Mouse (Mus musculus): ENCODE measurements around the gene Atad5. TPM values are rescaled to one million over a fixed set of nuclear protein-coding genes. Genes with fewer than 3 reads are reported as not detected.

The Atad5 gene
- total and polyA plus RNA-seq, 3 experiments, result 17.1 to 66.9 (median 22.6) TPM

DNA sequence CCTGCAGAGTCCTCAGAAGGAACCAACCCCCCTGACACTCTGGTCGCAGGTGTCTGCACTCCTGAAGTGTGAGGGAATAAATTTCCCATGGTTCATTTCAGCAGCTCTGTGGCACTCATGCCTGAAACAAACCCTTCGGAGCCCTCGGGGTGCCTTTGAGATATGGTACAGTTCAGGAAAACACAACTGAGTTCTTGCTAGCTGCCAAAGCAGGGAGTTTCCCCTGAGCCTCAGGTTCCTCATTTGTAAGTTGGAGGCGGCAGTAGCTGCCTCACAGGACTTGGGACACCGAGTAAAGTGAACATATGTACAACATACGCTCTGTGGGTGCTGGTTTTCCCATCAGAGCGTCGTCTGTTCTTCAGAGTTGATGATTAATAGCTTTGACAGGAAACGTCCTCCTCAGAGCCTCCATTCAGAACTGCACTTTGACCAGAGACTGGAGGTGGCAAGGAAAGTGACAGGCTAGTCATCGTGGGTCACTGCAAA, 56.6 kb downstream of the Atad5 start (continued):
- TF ChIP-seq USF1 (IDR thresholded peaks at IDR 0.05; ENCODE audit: low read depth, low read length) (no peak), MYB (IDR thresholded peaks at IDR 0.05; ENCODE audit: low read depth, low read length) (no peak), E2F4 (IDR thresholded peaks at IDR 0.05; ENCODE audit: borderline replicate concordance, low read depth, low read length) (no peak; the same call in 1 of the 2 replicates), POLR2AphosphoS5 (IDR thresholded peaks at IDR 0.05; ENCODE audit: borderline replicate concordance, low read depth, low read length) (no peak), ZC3H11A (IDR thresholded peaks at IDR 0.05; ENCODE audit: low read depth, low read length) (no peak), BHLHE40 (IDR thresholded peaks at IDR 0.05; ENCODE audit: borderline replicate concordance, low read depth, low read length) (no peak), ZKSCAN1 (IDR thresholded peaks at IDR 0.05; ENCODE audit: low read depth, low read length) (no peak), RAD21 (IDR thresholded peaks at IDR 0.05; ENCODE audit: low read depth, low read length) (no peak), GABPA (IDR thresholded peaks at IDR 0.05; ENCODE audit: low read depth, low read length) (no peak), ZNF384 (IDR thresholded peaks at IDR 0.05; ENCODE audit: low read depth, low read length) (no peak; the same call in 1 of the 2 replicates), USF2 (IDR thresholded peaks at IDR 0.05; ENCODE audit: borderline replicate concordance in 1 of 2, insufficient read depth in 1 of 2, low read depth in 1 of 2, low read length in 2 of 2) (no peak)

DNA sequence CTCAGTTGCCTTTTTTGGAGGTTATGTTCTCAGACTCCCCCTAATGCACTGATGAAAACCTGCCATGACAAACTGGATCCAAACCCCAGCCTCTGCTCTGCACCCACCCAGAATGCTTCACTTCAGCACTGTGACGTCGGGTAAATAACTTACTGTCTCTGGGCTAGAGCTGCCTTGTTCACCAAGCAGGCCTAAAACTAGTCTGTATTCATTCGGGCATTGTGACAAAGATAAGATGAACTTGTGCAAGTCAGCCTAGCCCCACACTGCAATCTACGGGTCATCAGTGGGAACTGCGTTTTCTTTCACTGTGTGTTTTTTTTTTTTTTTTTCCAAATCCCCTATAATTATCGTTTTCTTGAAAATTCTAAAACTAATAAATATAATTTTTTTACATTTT, 58.5 kb downstream of the Atad5 start:
- DNase-seq (ENCODE audit: low read depth, low spot score), result peak; percentile 79
- peaks cover 7 to 30% of the 10 kb centered on the region in 2 experiments; a peak in 3 of 4 replicates for H3K4me1 ChIP-seq (ENCODE audit: control insufficient read depth in 1 of 2, insufficient read depth in 2 of 2, low read length in 2 of 2)
- TF ChIP-seq ZC3H11A (IDR thresholded peaks at IDR 0.05; ENCODE audit: low read depth, low read length) (no peak; the same call in 1 of the 2 replicates), ETS1 (IDR thresholded peaks at IDR 0.05; ENCODE audit: low read depth, low read length) (0 out of 2 replicates have a peak, but pooled peaks have one; percentile 12), TAL1 (IDR thresholded peaks at IDR 0.05; ENCODE audit: low read length) (no peak), JUND (IDR thresholded peaks at IDR 0.05; ENCODE audit: low read depth, low read length) (no peak), HCFC1 (IDR thresholded peaks at IDR 0.05; ENCODE audit: low read depth, low read length) (0 out of 2 replicates have a peak, but pooled peaks have one; percentile 51), SMC3 (IDR thresholded peaks at IDR 0.05; ENCODE audit: low read depth, low read length) (peak; percentile 35), POLR2AphosphoS2 (IDR thresholded peaks at IDR 0.05; ENCODE audit: low read length) (no peak), MYC (IDR thresholded peaks at IDR 0.05; ENCODE audit: low read depth, low read length) (0 out of 2 replicates have a peak, but pooled peaks have one; percentile 35), MAX (IDR thresholded peaks at IDR 0.05; ENCODE audit: low read length) (no peak), ZKSCAN1 (IDR thresholded peaks at IDR 0.05; ENCODE audit: low read depth, low read length) (peak; percentile 63; the same call in 1 of the 2 replicates), GATA1 (IDR thresholded peaks at IDR 0.05; ENCODE audit: low read depth, low read length) (peak; percentile 67; the same call in 1 of the 2 replicates), CHD2 (IDR thresholded peaks at IDR 0.05; ENCODE audit: low read length) (no peak), UBTF (IDR thresholded peaks at IDR 0.05; ENCODE audit: borderline replicate concordance, insufficient read depth, low read depth, low read length) (no peak), MAFK (IDR thresholded peaks at IDR 0.05; ENCODE audit: borderline replicate concordance, low read depth, low read length) (no peak), RAD21 (IDR thresholded peaks at IDR 0.05; ENCODE audit: low read depth, low read length) (peak; percentile 44), EP300 (IDR thresholded peaks at IDR 0.05; ENCODE audit: low read depth in 1 of 2, low read length in 2 of 2) (no peak), CTCF (IDR thresholded peaks at IDR 0.05 in 2 of 3, conservative IDR thresholded peaks at IDR 0.05 in 1 of 3; ENCODE audit: control insufficient read depth in 1 of 3, insufficient read depth in 1 of 3, low read depth in 2 of 3, low read length in 3 of 3, poor library complexity in 1 of 3, severe bottlenecking in 1 of 3) (peak in 2 of 3 experiments; percentile 14 to 50; a peak in 2 of 6 replicates), ELF1 (IDR thresholded peaks at IDR 0.05; ENCODE audit: low read depth, low read length) (0 out of 2 replicates have a peak, but pooled peaks have one; percentile 9), ZNF384 (IDR thresholded peaks at IDR 0.05; ENCODE audit: low read depth, low read length) (peak; percentile 94), USF1 (IDR thresholded peaks at IDR 0.05; ENCODE audit: low read depth, low read length) (no peak), MEF2A (IDR thresholded peaks at IDR 0.05; ENCODE audit: extremely low read depth, insufficient replicate concordance, low read depth, low read length, poor library complexity, severe bottlenecking) (no peak), TCF12 (IDR thresholded peaks at IDR 0.05; ENCODE audit: low read depth, low read length) (no peak), MAZ (IDR thresholded peaks at IDR 0.05; ENCODE audit: low read depth, low read length) (no peak), KAT2A (conservative IDR thresholded peaks at IDR 0.05; ENCODE audit: low read depth, low read length) (no peak), E2F4 (IDR thresholded peaks at IDR 0.05; ENCODE audit: borderline replicate concordance, low read depth, low read length) (no peak), POLR2A (IDR thresholded peaks at IDR 0.05; ENCODE audit: control insufficient read depth in 1 of 2, insufficient read depth in 1 of 2, low read depth in 1 of 2, low read length in 2 of 2, poor library complexity in 1 of 2) (no peak; a peak in 1 of 4 replicates), USF2 (IDR thresholded peaks at IDR 0.05; ENCODE audit: borderline replicate concordance in 1 of 2, insufficient read depth in 1 of 2, low read depth in 1 of 2, low read length in 2 of 2) (no peak), TBP (IDR thresholded peaks at IDR 0.05; ENCODE audit: low read depth, low read length) (no peak)

More for the DNA sequence above, 58.5 kb downstream of the Atad5 start:
- Histone ChIP-seq H3K36me3 (ENCODE audit: control insufficient read depth in 1 of 2, insufficient read depth in 2 of 2, low read length in 2 of 2) (peaks cover 0 to 11% of the 10 kb centered on the region in 2 experiments; a peak in 2 of 4 replicates), H3K79me2 (ENCODE audit: control insufficient read depth, insufficient read depth, low read length, poor library complexity) (no peaks in the 10 kb centered on the region), H3K27me3 (ENCODE audit: control insufficient read depth in 1 of 2, insufficient read depth in 2 of 2, low read length in 2 of 2) (no peaks in the 10 kb centered on the region), H3K4me3 (ENCODE audit: control insufficient read depth in 1 of 2, insufficient read depth in 1 of 2, low read depth in 2 of 2, low read length in 2 of 2) (no peak overlapping the region), H3K9ac (ENCODE audit: control insufficient read depth, low read depth, low read length, poor library complexity, severe bottlenecking) (peak overlapping the region; percentile 6), H3K9me3 (replicated peaks; ENCODE audit: insufficient read depth, low read length) (no peaks in the 10 kb centered on the region), H3K27ac (ENCODE audit: control insufficient read depth, low read depth, low read length) (peak overlapping the region; percentile 5; the same call in 1 of the 2 replicates)
